Mouse (Mus musculus): ENCODE data around the gene Cryba4. TPM values are rescaled to one million over a fixed set of nuclear protein-coding genes. Genes with fewer than 3 reads are reported as not detected.

Cryba4 gene
- total and polyA plus RNA-seq, 3 experiments = 0.39 to 0.77 TPM; not detected in 1

- no peak for DNase-seq (ENCODE audit: low read depth, low spot score)
- no peaks in the 10 kb centered on the region for H3K9me3 ChIP-seq (replicated peaks; ENCODE audit: insufficient read depth, low read length)
- H3K27me3 ChIP-seq (ENCODE audit: control insufficient read depth in 1 of 2, insufficient read depth in 2 of 2, low read length in 2 of 2) = no peaks in the 10 kb centered on the region
- H3K4me3 ChIP-seq (ENCODE audit: control insufficient read depth in 1 of 2, insufficient read depth in 1 of 2, low read depth in 2 of 2, low read length in 2 of 2) = no peak overlapping the region
- H3K27ac ChIP-seq (ENCODE audit: control insufficient read depth, low read depth, low read length) = no peak overlapping the region
- no peak overlapping the region for H3K9ac ChIP-seq (ENCODE audit: control insufficient read depth, low read depth, low read length, poor library complexity, severe bottlenecking)
- no peak for TF ChIP-seq BHLHE40 (IDR thresholded peaks at IDR 0.05; ENCODE audit: borderline replicate concordance, low read depth, low read length)
- peak; percentile 89 for TF ChIP-seq ZKSCAN1 (IDR thresholded peaks at IDR 0.05; ENCODE audit: low read depth, low read length)
- no peak for TF ChIP-seq MYB (IDR thresholded peaks at IDR 0.05; ENCODE audit: low read depth, low read length)
- TF ChIP-seq POLR2A (IDR thresholded peaks at IDR 0.05; ENCODE audit: control insufficient read depth in 1 of 2, insufficient read depth in 1 of 2, low read depth in 1 of 2, low read length in 2 of 2, poor library complexity in 1 of 2) = no peak
- no peak for TF ChIP-seq ETS1 (IDR thresholded peaks at IDR 0.05; ENCODE audit: low read depth, low read length)
- H3K79me2 ChIP-seq (ENCODE audit: control insufficient read depth, insufficient read depth, low read length, poor library complexity) = peaks cover 32% of the 10 kb centered on the region; the same call in 1 of the 2 replicates
- peaks cover 0 to 17% of the 10 kb centered on the region in 2 experiments; a peak in 2 of 4 replicates for H3K36me3 ChIP-seq (ENCODE audit: control insufficient read depth in 1 of 2, insufficient read depth in 2 of 2, low read length in 2 of 2)
- H3K4me1 ChIP-seq (ENCODE audit: control insufficient read depth in 1 of 2, insufficient read depth in 2 of 2, low read length in 2 of 2) = peaks cover 16 to 25% of the 10 kb centered on the region in 2 experiments
Measured at GRCm38 (mm10) chr5:112300721-112301308, 48.5 kb upstream of the Cryba4 start.

GRCm38 (mm10) chr5:112300112-112300511 is 47.8 kb upstream of the Cryba4 start:
- H3K9ac ChIP-seq (ENCODE audit: control insufficient read depth, low read depth, low read length, poor library complexity, severe bottlenecking) = no peak overlapping the region
- H3K9me3 ChIP-seq (replicated peaks; ENCODE audit: insufficient read depth, low read length) = no peaks in the 10 kb centered on the region
- no peak for TF ChIP-seq POLR2AphosphoS2 (IDR thresholded peaks at IDR 0.05; ENCODE audit: low read length)
- TF ChIP-seq POLR2A (IDR thresholded peaks at IDR 0.05; ENCODE audit: control insufficient read depth in 1 of 2, insufficient read depth in 1 of 2, low read depth in 1 of 2, low read length in 2 of 2, poor library complexity in 1 of 2) = no peak
- no peak for TF ChIP-seq CHD2 (IDR thresholded peaks at IDR 0.05; ENCODE audit: low read length)
- TF ChIP-seq MXI1 (IDR thresholded peaks at IDR 0.05; ENCODE audit: low read depth, low read length) = no peak
- no peak for TF ChIP-seq USF1 (IDR thresholded peaks at IDR 0.05; ENCODE audit: low read depth, low read length)
- no peak for TF ChIP-seq ZC3H11A (IDR thresholded peaks at IDR 0.05; ENCODE audit: low read depth, low read length)
- no peak for TF ChIP-seq TCF12 (IDR thresholded peaks at IDR 0.05; ENCODE audit: low read depth, low read length)
- TF ChIP-seq HCFC1 (IDR thresholded peaks at IDR 0.05; ENCODE audit: low read depth, low read length) = no peak
- peaks cover 0 to 22% of the 10 kb centered on the region in 2 experiments; a peak in 2 of 4 replicates for H3K36me3 ChIP-seq (ENCODE audit: control insufficient read depth in 1 of 2, insufficient read depth in 2 of 2, low read length in 2 of 2)
- H3K79me2 ChIP-seq (ENCODE audit: control insufficient read depth, insufficient read depth, low read length, poor library complexity) = peaks cover 37% of the 10 kb centered on the region; the same call in 1 of the 2 replicates
- no peak for DNase-seq (ENCODE audit: low read depth, low spot score)
- no peaks in the 10 kb centered on the region for H3K27me3 ChIP-seq (ENCODE audit: control insufficient read depth in 1 of 2, insufficient read depth in 2 of 2, low read length in 2 of 2)
- H3K4me3 ChIP-seq (ENCODE audit: control insufficient read depth in 1 of 2, insufficient read depth in 1 of 2, low read depth in 2 of 2, low read length in 2 of 2) = no peak overlapping the region
- no peak overlapping the region for H3K27ac ChIP-seq (ENCODE audit: control insufficient read depth, low read depth, low read length)
- peaks cover 23 to 32% of the 10 kb centered on the region in 2 experiments for H3K4me1 ChIP-seq (ENCODE audit: control insufficient read depth in 1 of 2, insufficient read depth in 2 of 2, low read length in 2 of 2)

DNA sequence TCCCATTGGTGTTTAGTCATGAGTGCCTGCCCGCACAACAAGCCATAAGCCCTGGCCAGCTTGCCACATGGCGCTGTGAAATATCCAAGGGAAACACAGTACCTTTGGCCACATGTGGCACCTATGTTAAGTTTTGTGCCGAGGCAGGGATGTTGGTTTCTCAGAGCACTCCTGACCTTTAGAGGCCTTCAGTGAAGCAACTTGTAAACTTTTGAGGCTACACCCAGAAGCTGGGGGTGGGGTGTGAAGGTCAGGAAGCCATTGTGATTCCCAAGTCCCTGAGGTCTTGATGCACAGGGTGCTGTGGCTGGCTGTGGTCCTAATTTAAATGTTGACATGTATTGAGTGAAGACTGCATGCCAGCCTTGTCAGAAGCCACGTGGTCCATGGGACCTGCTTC is 47.1 kb upstream of the Cryba4 start:
- Histone ChIP-seq H3K9me3 (replicated peaks; ENCODE audit: insufficient read depth, low read length) (no peaks in the 10 kb centered on the region), H3K9ac (ENCODE audit: control insufficient read depth, low read depth, low read length, poor library complexity, severe bottlenecking) (no peak overlapping the region), H3K36me3 (ENCODE audit: control insufficient read depth in 1 of 2, insufficient read depth in 2 of 2, low read length in 2 of 2) (peaks cover 0 to 22% of the 10 kb centered on the region in 2 experiments; a peak in 2 of 4 replicates), H3K4me3 (ENCODE audit: control insufficient read depth in 1 of 2, insufficient read depth in 1 of 2, low read depth in 2 of 2, low read length in 2 of 2) (no peak overlapping the region), H3K27ac (ENCODE audit: control insufficient read depth, low read depth, low read length) (no peak overlapping the region), H3K27me3 (ENCODE audit: control insufficient read depth in 1 of 2, insufficient read depth in 2 of 2, low read length in 2 of 2) (no peaks in the 10 kb centered on the region), H3K79me2 (ENCODE audit: control insufficient read depth, insufficient read depth, low read length, poor library complexity) (peaks cover 37% of the 10 kb centered on the region; the same call in 1 of the 2 replicates), H3K4me1 (ENCODE audit: control insufficient read depth in 1 of 2, insufficient read depth in 2 of 2, low read length in 2 of 2) (peaks cover 23 to 39% of the 10 kb centered on the region in 2 experiments)
- DNase-seq (ENCODE audit: low read depth, low spot score) = no peak
- TF ChIP-seq SMC3 (IDR thresholded peaks at IDR 0.05; ENCODE audit: low read depth, low read length) (no peak), NRF1 (IDR thresholded peaks at IDR 0.05; ENCODE audit: insufficient read depth, low read depth, low read length, poor library complexity, severe bottlenecking) (no peak), USF1 (IDR thresholded peaks at IDR 0.05; ENCODE audit: low read depth, low read length) (no peak), TCF12 (IDR thresholded peaks at IDR 0.05; ENCODE audit: low read depth, low read length) (no peak), CHD1 (IDR thresholded peaks at IDR 0.05; ENCODE audit: low read depth, low read length) (no peak), RCOR1 (IDR thresholded peaks at IDR 0.05; ENCODE audit: low read depth, low read length) (no peak), POLR2A (IDR thresholded peaks at IDR 0.05; ENCODE audit: control insufficient read depth in 1 of 2, insufficient read depth in 1 of 2, low read depth in 1 of 2, low read length in 2 of 2, poor library complexity in 1 of 2) (no peak), EP300 (IDR thresholded peaks at IDR 0.05; ENCODE audit: low read depth in 1 of 2, low read length in 2 of 2) (no peak), MEF2A (IDR thresholded peaks at IDR 0.05; ENCODE audit: extremely low read depth, insufficient replicate concordance, low read depth, low read length, poor library complexity, severe bottlenecking) (no peak), ETS1 (IDR thresholded peaks at IDR 0.05; ENCODE audit: low read depth, low read length) (no peak), UBTF (IDR thresholded peaks at IDR 0.05; ENCODE audit: borderline replicate concordance, insufficient read depth, low read depth, low read length) (no peak), MAFK (IDR thresholded peaks at IDR 0.05; ENCODE audit: borderline replicate concordance, low read depth, low read length) (no peak), MXI1 (IDR thresholded peaks at IDR 0.05; ENCODE audit: low read depth, low read length) (no peak), MYC (IDR thresholded peaks at IDR 0.05; ENCODE audit: low read depth, low read length) (no peak), SIN3A (IDR thresholded peaks at IDR 0.05; ENCODE audit: low read length) (no peak)
